Mouse (Mus musculus) MEL (cell line): ENCODE measurements around the gene Akr1d1. TPM values are rescaled to one million over a fixed set of nuclear protein-coding genes. Genes with fewer than 3 reads are reported as not detected.
A peak's percentile ranks its signal among the peaks of the same experiment; 100 is the strongest.

ENCODE experiments used
- DNase-seq: peaks from one replicate; pipeline ENCODE4 v3.0.0; 2011; ENCODE audit warnings: low read depth, low spot score
- H3K27ac ChIP-seq: 2 replicates; pipeline ENCODE4 v1.5.1; 2012; ENCODE audit warnings: low read depth, mild to moderate bottlenecking, control low read depth, low read length, moderate library complexity; ENCODE audit not compliant: control insufficient read depth
- H3K27me3 ChIP-seq, 2 experiments: fragments of 150-350 bp in 1 of 2; sonication (generic) in 1 of 2; 2 replicates each; pipeline ENCODE4 v1.6.1; 2012; ENCODE audit warnings: low read length in 2 of 2, mild to moderate bottlenecking in 2 of 2, improper control_type of control experiment in 1 of 2, moderate library complexity in 1 of 2; ENCODE audit not compliant: insufficient read depth in 2 of 2, control insufficient read depth in 1 of 2
- H3K36me3 ChIP-seq, 2 experiments: 2 replicates each; pipeline ENCODE4 v1.6.1; 2012 to 2014; ENCODE audit warnings: low read length in 2 of 2, improper control_type of control experiment in 1 of 2, inconsistent platforms in 1 of 2, mild to moderate bottlenecking in 1 of 2; ENCODE audit not compliant: insufficient read depth in 2 of 2, control insufficient read depth in 1 of 2
- H3K4me1 ChIP-seq, 2 experiments: fragments of 150-350 bp in 1 of 2; sonication (generic) in 1 of 2; 2 replicates each; pipeline ENCODE4 v1.6.1; 2012; ENCODE audit warnings: low read length in 2 of 2, improper control_type of control experiment in 1 of 2, mild to moderate bottlenecking in 1 of 2; ENCODE audit not compliant: insufficient read depth in 2 of 2, control insufficient read depth in 1 of 2
- H3K4me3 ChIP-seq, 2 experiments: fragments of 150-350 bp in 1 of 2; sonication (generic) in 1 of 2; 2 replicates each; pipeline ENCODE4 v1.5.1; 2012; ENCODE audit warnings: low read depth in 2 of 2, low read length in 2 of 2, mild to moderate bottlenecking in 2 of 2, moderate library complexity in 2 of 2, control low read depth in 1 of 2, improper control_type of control experiment in 1 of 2; ENCODE audit not compliant: control insufficient read depth in 1 of 2, insufficient read depth in 1 of 2
- H3K79me2 ChIP-seq: 2 replicates; pipeline ENCODE4 v1.6.1; 2012; ENCODE audit warnings: mild to moderate bottlenecking, low read length, moderate library complexity; ENCODE audit not compliant: control insufficient read depth, poor library complexity, insufficient read depth
- H3K9ac ChIP-seq: 2 replicates; pipeline ENCODE4 v1.6.1; 2012; ENCODE audit warnings: low read depth, mild to moderate bottlenecking, control low read depth, low read length, moderate library complexity; ENCODE audit not compliant: control insufficient read depth, poor library complexity, severe bottlenecking
- H3K9me3 ChIP-seq: fragments of 150-350 bp; sonication (generic); replicated peaks from 2 replicates; pipeline ENCODE4 v1.6.1; 2012; ENCODE audit warnings: mild to moderate bottlenecking, low read length, improper control_type of control experiment, moderate library complexity; ENCODE audit not compliant: insufficient read depth
- BHLHE40 ChIP-seq: IDR thresholded peaks from 2 replicates; pipeline ENCODE4 v1.6.1; 2012; ENCODE audit warnings: low read depth, mild to moderate bottlenecking, inconsistent platforms, low read length, improper control_type of control experiment, borderline replicate concordance
- CHD1 ChIP-seq: IDR thresholded peaks from 2 replicates; pipeline ENCODE4 v1.6.1; 2012; ENCODE audit warnings: low read depth, mild to moderate bottlenecking, inconsistent platforms, low read length, improper control_type of control experiment
- CHD2 ChIP-seq: IDR thresholded peaks from 2 replicates; pipeline ENCODE4 v1.6.1; 2011; ENCODE audit warnings: low read length, improper control_type of control experiment
- CTCF ChIP-seq, 3 experiments: IDR thresholded peaks in 2 of 3; conservative IDR thresholded peaks in 1 of 3; 2 replicates each; pipeline ENCODE4 v1.5.1; 2011 to 2012; ENCODE audit warnings: low read length in 3 of 3, low read depth in 2 of 3, mild to moderate bottlenecking in 2 of 3, improper control_type of control experiment in 1 of 3, inconsistent platforms in 1 of 3, mixed read lengths in 1 of 3, moderate library complexity in 1 of 3; ENCODE audit not compliant: control insufficient read depth in 1 of 3, insufficient read depth in 1 of 3, poor library complexity in 1 of 3, severe bottlenecking in 1 of 3
- ELF1 ChIP-seq: IDR thresholded peaks from 2 replicates; pipeline ENCODE4 v1.6.1; 2014; ENCODE audit warnings: low read depth, mild to moderate bottlenecking, inconsistent platforms, low read length, improper control_type of control experiment, moderate library complexity
- ETS1 ChIP-seq: IDR thresholded peaks from 2 replicates; pipeline ENCODE4 v1.6.1; 2012; ENCODE audit warnings: low read depth, mild to moderate bottlenecking, inconsistent platforms, low read length, improper control_type of control experiment, moderate library complexity
- GABPA ChIP-seq: IDR thresholded peaks from 2 replicates; pipeline ENCODE4 v1.6.1; 2012; ENCODE audit warnings: low read depth, mild to moderate bottlenecking, inconsistent platforms, low read length, improper control_type of control experiment, moderate library complexity
- GATA1 ChIP-seq: IDR thresholded peaks from 2 replicates; pipeline ENCODE4 v1.6.1; 2011; ENCODE audit warnings: low read depth, low read length, improper control_type of control experiment
- JUND ChIP-seq: IDR thresholded peaks from 2 replicates; pipeline ENCODE4 v1.6.1; 2011; ENCODE audit warnings: low read depth, mild to moderate bottlenecking, improper control_type of control experiment, low read length
- MAFK ChIP-seq: IDR thresholded peaks from 2 replicates; pipeline ENCODE4 v1.6.1; 2011; ENCODE audit warnings: low read depth, mild to moderate bottlenecking, low read length, improper control_type of control experiment, borderline replicate concordance
- MAX ChIP-seq: IDR thresholded peaks from 2 replicates; pipeline ENCODE4 v1.6.1; 2011; ENCODE audit warnings: low read length, improper control_type of control experiment
- MAZ ChIP-seq: IDR thresholded peaks from 2 replicates; pipeline ENCODE4 v1.6.1; 2012; ENCODE audit warnings: low read depth, mild to moderate bottlenecking, inconsistent platforms, low read length, improper control_type of control experiment
- MYB ChIP-seq: IDR thresholded peaks from 2 replicates; pipeline ENCODE4 v1.6.1; 2011; ENCODE audit warnings: mild to moderate bottlenecking, low read depth, low read length, improper control_type of control experiment
- POLR2AphosphoS5 ChIP-seq: IDR thresholded peaks from 2 replicates; pipeline ENCODE4 v1.6.1; 2012; ENCODE audit warnings: low read depth, borderline replicate concordance, mild to moderate bottlenecking, inconsistent platforms, low read length, moderate library complexity, mixed read lengths
- RAD21 ChIP-seq: IDR thresholded peaks from 2 replicates; pipeline ENCODE4 v1.6.1; 2011; ENCODE audit warnings: mild to moderate bottlenecking, low read depth, low read length, improper control_type of control experiment
- RCOR1 ChIP-seq: IDR thresholded peaks from 2 replicates; pipeline ENCODE4 v1.6.1; 2012; ENCODE audit warnings: low read depth, mild to moderate bottlenecking, inconsistent platforms, low read length, improper control_type of control experiment
- SIN3A ChIP-seq: IDR thresholded peaks from 2 replicates; pipeline ENCODE4 v1.6.1; 2012; ENCODE audit warnings: low read length, improper control_type of control experiment, inconsistent platforms
- SMC3 ChIP-seq: IDR thresholded peaks from 2 replicates; pipeline ENCODE4 v1.6.1; 2011; ENCODE audit warnings: low read depth, low read length, improper control_type of control experiment
- UBTF ChIP-seq: IDR thresholded peaks from 2 replicates; pipeline ENCODE4 v1.6.1; 2012; ENCODE audit warnings: low read depth, mild to moderate bottlenecking, inconsistent platforms, low read length, improper control_type of control experiment, moderate library complexity, borderline replicate concordance; ENCODE audit not compliant: insufficient read depth
- ZC3H11A ChIP-seq: IDR thresholded peaks from 2 replicates; pipeline ENCODE4 v1.6.1; 2012; ENCODE audit warnings: low read depth, mild to moderate bottlenecking, inconsistent platforms, low read length, improper control_type of control experiment
- ZMIZ1 ChIP-seq: IDR thresholded peaks from 2 replicates; pipeline ENCODE4 v1.6.1; 2012; ENCODE audit warnings: low read depth, mild to moderate bottlenecking, inconsistent platforms, low read length, improper control_type of control experiment, moderate library complexity
- polyA plus RNA-seq, 2 experiments: library from polyadenylated mRNA; stranded (reverse) in 1 of 2; unstranded in 1 of 2; fragments of >175 nt in 1 of 2; fragments of >200 nt in 1 of 2; gene quantifications; 2 replicates each; pipeline versions ENCODE4 v1.2.1 to v1.2.4; 2012; ENCODE audit warnings: low replicate concordance in 2 of 2, low read depth in 1 of 2; ENCODE audit not compliant: insufficient read length in 2 of 2, insufficient read depth in 1 of 2, missing spikeins in 1 of 2
- total RNA-seq: library from RNA; depleted of rRNA; stranded (reverse); fragments of 300-350 nt; gene quantifications from 2 replicates; pipeline ENCODE4 v1.2.3, GENCODE M21; 2012

Gene Akr1d1
- total and polyA plus RNA-seq, 3 experiments, result not detected

DNA sequence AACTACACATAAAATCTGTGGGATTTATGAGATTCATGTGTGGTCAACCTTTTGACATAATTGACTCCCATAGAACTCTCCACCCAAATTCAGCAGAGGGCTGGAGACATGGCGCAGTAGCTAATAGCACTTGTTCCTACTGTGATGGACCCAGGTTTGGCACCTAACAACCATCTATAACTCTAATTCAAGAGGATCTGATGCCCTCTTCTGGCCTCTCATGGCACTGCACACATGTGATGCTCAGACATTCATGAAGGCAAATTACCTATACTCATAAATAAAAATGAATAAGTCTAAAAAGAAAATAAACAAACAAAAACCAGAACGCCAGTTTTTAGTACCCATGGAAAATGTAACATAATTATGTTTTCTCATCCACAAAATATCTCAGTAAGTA lies 22.8 kb downstream of the Akr1d1 start:
- peak; percentile 33 for DNase-seq
- no peaks in the 10 kb centered on the region for H3K9me3 ChIP-seq

GRCm38 (mm10) chr6:37553926-37554325 lies 24.0 kb downstream of the Akr1d1 start:
- Histone ChIP-seq H3K27ac (no peak overlapping the region), H3K9me3 (no peaks in the 10 kb centered on the region), H3K27me3 (no peaks in the 10 kb centered on the region), H3K4me1 (no peaks in the 10 kb centered on the region), H3K79me2 (no peaks in the 10 kb centered on the region), H3K36me3 (no peaks in the 10 kb centered on the region), H3K9ac (no peak overlapping the region), H3K4me3 (no peak overlapping the region)
- TF ChIP-seq MAZ (no peak), BHLHE40 (no peak), ELF1 (no peak), ETS1 (no peak), MAX (no peak), MAFK (no peak), ZMIZ1 (no peak), GATA1 (no peak), CHD1 (no peak), SIN3A (no peak), JUND (no peak), GABPA (no peak), RCOR1 (no peak), CHD2 (no peak), UBTF (no peak), POLR2AphosphoS5 (no peak), MYB (no peak)
- no peak for DNase-seq

More for the DNA sequence above, 22.8 kb downstream of the Akr1d1 start:
- Histone ChIP-seq H3K4me3 (no peak overlapping the region), H3K27ac (no peak overlapping the region), H3K79me2 (no peaks in the 10 kb centered on the region), H3K4me1 (no peaks in the 10 kb centered on the region), H3K9ac (no peak overlapping the region), H3K27me3 (no peaks in the 10 kb centered on the region), H3K36me3 (no peaks in the 10 kb centered on the region)
- peak; percentile 26 for TF ChIP-seq RAD21
- TF ChIP-seq SMC3, result peak; percentile 38; the same call in 1 of the 2 replicates
- 0 out of 2 replicates have a peak, but pooled peaks have one; percentile 14 for TF ChIP-seq ZC3H11A
- no peak for TF ChIP-seq ETS1
- TF ChIP-seq GATA1, result no peak
- TF ChIP-seq CTCF (IDR thresholded peaks at IDR 0.05 in 2 of 3, conservative IDR thresholded peaks at IDR 0.05 in 1 of 3; ENCODE audit: control insufficient read depth in 1 of 3, insufficient read depth in 1 of 3, low read depth in 2 of 3, low read length in 3 of 3, poor library complexity in 1 of 3, severe bottlenecking in 1 of 3), result peak; percentile 30 to 42 (median 30); a peak in 4 of 6 replicates
- no peak for TF ChIP-seq RCOR1
